Mouse (Mus musculus) spleen, adult 12 weeks (tissue): ENCODE measurements around the gene Pex11b.
"Not testable (repeated sequence)": the region's sequence is repeated elsewhere in the genome, so short reads cannot be mapped to it uniquely, and the experiment has no call there.

Source experiments
- DNase-seq: peaks from one replicate; pipeline ENCODE4 v3.0.0; 2022; ENCODE audit warnings: low spot score

Pex11b gene

DNA sequence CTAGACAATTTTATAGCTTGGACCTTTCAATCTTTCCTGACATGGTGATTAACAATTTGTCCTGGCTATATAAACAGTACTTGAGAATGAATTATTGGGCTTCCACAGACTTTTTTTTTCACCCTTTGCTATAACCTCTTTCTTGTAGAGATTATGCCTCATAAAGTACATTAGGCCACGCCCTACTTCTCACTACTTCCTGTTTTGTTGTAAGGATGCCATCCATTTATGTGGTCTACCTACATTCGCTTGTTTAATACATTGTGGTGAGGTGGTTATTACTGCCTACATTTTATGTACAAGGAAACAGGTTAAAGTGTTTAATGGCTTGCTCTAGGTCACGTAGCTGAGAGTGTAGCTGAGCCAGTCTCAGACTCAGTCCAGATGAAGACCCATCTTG lies 40.0 kb downstream of the Pex11b start:
- no peak for DNase-seq

- no peak for DNase-seq
These were observed 40.5 kb downstream of the Pex11b start for GRCm38 (mm10) chr3:96675690-96676089.

DNA sequence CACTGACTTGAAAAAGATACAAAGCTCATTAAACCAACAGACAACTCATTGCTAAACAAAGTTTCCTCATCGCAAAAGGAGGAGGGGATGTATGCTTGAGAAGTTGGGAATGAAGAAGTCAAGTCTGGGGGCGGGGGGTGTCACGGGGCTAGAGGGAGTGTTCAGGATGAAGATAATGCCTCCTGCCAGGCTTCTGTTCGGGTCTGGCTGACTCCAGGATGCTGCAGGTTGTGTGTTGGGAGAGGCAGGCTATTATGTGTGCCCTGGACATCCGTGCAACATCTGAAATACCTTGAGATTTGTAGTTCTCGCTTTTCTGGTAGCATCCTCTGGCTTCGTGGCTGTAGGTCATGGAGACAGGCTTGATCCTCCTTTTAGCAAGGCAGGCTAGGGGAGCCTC lies 43.3 kb downstream of the Pex11b start:
- DNase-seq: no peak

DNA sequence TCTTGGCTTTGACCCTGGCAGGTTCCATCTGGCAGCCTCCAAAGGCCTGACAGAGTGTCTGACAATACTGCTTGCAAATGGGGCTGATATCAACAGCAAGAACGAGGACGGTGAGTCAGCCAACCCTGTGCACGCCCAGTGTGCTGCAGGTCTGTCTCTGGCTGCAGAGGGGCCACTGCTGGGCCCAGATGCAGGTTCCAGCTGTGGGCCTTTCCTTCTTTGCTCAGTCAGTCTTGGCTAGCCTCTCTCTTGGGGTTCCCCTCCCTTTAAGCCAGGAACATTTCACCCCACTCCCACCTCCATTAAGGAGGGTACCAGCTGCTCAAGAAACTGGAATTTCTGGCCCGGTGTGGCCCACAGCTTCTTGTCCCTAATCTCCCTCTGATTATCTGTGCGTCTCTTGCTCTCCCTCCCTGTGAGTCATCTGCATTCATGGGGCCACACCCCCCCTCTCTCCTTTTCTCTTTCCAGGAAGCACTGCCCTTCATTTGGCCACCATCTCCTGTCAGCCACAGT lies 44.0 kb downstream of the Pex11b start:
- no peak for DNase-seq

DNA sequence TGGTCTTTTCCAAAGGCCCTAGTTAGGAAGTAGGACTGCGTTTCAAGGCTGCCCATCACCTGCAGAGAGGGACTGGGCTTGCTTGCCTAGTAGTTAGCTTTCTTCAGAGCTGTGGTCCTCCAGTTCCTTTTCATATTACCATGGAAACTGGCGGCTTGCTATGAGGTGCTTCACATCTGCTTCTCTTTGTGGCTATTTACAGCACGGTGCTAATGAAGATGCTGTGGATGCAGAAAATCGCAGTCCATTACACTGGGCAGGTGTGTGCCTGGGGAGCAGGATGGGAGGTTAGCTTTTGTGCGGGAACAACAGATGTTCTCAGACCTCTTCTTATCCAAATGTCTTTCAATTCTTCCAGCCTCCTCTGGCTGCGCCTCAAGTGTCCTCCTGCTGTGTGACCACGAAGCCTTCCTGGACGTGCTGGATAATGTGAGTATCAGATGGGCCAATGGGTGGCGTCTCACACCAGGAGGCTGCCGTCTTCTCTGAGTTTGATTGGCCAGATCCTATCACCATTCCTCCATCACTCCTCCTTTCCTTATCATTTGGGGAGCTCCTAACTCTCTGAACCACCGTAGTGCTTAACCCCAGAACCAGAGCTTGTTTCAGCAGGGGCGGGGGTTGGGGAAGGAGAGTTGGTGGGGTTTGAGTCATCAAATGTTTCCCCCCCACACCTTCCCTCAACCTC lies 45.2 kb downstream of the Pex11b start:
- DNase-seq: no peak

DNA sequence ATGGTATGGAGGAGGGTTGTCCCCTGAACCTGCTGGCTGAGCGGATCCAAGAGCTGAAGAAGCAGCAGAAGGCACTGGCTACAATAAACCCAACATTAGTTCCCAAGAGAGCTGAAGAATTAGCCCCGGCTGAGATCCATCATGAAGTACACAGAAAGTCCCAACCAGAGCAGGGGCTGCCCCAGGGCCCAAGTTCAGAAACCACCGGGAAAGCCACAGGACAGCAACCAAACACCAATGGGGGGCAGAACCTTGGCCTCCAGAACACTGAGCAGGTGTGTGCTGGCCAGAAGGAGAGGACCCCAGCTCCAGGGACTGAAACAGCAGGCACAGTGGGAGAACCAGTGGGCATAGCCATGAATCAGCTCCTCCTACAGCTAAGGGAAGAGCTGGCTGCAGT lies 48.3 kb downstream of the Pex11b start:
- DNase-seq: no peak

- DNase-seq: no peak
These were observed 49.1 kb downstream of the Pex11b start for GRCm38 (mm10) chr3:96684151-96684821.

DNA sequence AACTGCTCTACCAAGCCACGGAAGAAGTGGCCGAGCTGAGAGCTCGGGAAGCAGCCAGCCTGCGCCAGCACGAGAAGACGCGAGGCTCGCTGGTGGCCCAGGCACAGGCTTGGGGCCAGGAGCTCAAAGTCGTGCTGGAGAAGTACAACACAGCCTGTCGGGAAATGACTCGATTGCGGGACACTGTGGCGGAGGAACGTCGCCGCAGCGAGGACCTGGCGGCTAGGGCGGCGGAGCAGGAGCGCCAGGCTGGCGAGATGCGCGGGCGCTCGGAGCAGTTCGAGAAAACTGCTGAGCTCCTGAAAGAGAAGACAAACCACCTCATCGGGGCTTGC lies 49.6 kb downstream of the Pex11b start:
- no peak for DNase-seq

GRCm38 (mm10) chr3:96686057-96686456 lies 50.9 kb downstream of the Pex11b start:
- DNase-seq: not testable (repeated sequence)

DNA sequence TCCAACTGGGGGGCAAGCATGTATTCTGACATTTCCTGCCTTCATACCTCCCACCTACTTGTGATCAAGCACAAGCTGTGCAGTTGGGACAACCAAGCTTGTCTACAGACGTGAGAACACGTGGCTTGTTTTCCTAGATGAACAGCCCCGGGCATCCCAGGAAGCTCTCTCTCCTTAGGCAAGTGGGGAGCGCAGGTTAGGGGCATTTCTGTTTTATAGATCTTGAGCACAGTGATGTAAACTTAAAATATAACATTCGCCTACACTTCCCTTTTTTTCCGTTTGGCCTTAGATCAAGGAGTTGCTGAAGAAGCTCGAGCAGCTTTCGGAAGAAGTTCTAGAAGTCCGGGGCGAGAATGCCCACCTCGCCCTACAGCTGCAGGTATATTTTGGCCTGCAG lies 53.7 kb downstream of the Pex11b start:
- no peak for DNase-seq

GRCm38 (mm10) chr3:96690298-96690697 lies 55.1 kb downstream of the Pex11b start:
- no peak for DNase-seq

GRCm38 (mm10) chr3:96692506-96692905 lies 57.3 kb downstream of the Pex11b start:
- DNase-seq: no peak

- no peak for DNase-seq
These were observed 58.4 kb downstream of the Pex11b start for GRCm38 (mm10) chr3:96693579-96693978.
